Mouse (Mus musculus) kidney, adult 9 months (tissue): ENCODE results near the gene Cfap65.

Experiments used
- DNase-seq: peaks from one replicate; pipeline ENCODE4 v3.0.0; 2022

Gene Cfap65

GRCm38 (mm10) chr1:74880785-74881360, 54.5 kb downstream of the Cfap65 start:
- DNase-seq: peak; percentile 69

DNA sequence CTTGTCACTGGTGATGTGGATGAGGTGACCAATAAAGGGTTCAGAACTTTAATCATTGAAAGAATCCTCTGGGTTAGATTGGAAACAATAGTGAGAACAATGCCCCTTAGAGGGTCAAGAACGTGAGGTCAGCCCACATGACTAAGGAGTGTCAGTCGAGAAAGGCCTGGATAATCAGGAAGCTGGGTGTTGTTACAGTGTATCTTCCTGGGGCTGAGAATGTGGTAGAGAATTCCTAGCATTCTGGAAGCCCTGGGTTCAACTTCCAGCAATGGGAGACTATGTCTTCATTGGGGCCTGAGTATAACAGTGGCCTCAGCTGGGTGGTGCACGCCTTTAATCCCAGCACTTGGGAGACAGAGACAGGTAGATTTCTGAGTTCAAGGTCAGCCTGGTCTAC, 58.2 kb downstream of the Cfap65 start:
- no peak for DNase-seq

- DNase-seq: no peak
Observed at GRCm38 (mm10) chr1:74872218-74872617, 63.2 kb downstream of the Cfap65 start.

GRCm38 (mm10) chr1:74861783-74862182, 73.6 kb downstream of the Cfap65 start:
- DNase-seq: no peak

- no peak for DNase-seq
Observed at GRCm38 (mm10) chr1:74859223-74859984, 76.0 kb downstream of the Cfap65 start.

GRCm38 (mm10) chr1:74858805-74859204, 76.6 kb downstream of the Cfap65 start:
- DNase-seq: no peak

DNA sequence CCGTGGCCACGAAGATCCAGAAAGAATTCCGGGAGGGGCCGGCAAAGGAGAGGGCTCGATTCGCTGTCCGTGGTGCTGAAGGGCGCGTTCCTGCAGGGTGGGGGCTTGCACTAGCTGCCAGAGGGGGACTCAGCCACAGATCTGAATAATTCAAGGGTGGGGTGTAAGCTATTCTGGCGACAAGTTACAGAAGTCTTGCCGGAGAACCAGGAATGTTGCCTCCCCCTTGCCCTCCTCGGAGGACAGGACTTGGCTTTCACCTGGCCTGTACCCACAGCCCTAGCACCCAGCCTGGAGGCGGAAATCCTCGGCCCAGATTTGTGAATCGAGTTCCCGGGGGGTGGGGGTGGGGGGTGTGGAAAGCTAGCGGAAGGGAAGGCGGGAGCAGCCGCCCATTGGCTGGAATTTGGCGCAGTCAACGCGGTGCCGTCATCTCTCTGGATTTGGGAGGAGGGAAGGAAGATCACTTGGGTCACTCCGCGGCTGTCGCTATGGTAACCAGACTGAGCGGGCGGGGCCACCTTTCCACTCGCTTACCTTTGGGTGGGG, 77.2 kb downstream of the Cfap65 start:
- DNase-seq: peak; percentile 38

- DNase-seq: no peak
Observed at GRCm38 (mm10) chr1:74857677-74858076, 77.7 kb downstream of the Cfap65 start.

GRCm38 (mm10) chr1:74857201-74857600, 78.2 kb downstream of the Cfap65 start:
- DNase-seq: no peak

- no peak for DNase-seq
Observed at GRCm38 (mm10) chr1:74856791-74857190, 78.6 kb downstream of the Cfap65 start.

DNA sequence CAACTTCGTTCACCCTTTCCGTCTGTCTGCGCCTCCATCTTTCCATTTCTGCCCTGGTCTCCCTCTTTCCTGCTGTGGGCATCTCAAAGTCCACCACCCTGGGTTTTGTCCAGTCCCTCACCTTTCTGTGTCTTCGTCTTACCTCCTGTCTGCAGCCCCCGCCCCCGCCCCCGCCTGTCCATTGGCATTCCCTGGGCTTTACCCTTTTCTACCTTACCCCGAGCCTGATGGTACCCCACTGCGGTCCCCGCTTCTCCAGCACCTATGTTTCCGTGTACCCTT, 79.0 kb downstream of the Cfap65 start:
- DNase-seq: no peak

DNA sequence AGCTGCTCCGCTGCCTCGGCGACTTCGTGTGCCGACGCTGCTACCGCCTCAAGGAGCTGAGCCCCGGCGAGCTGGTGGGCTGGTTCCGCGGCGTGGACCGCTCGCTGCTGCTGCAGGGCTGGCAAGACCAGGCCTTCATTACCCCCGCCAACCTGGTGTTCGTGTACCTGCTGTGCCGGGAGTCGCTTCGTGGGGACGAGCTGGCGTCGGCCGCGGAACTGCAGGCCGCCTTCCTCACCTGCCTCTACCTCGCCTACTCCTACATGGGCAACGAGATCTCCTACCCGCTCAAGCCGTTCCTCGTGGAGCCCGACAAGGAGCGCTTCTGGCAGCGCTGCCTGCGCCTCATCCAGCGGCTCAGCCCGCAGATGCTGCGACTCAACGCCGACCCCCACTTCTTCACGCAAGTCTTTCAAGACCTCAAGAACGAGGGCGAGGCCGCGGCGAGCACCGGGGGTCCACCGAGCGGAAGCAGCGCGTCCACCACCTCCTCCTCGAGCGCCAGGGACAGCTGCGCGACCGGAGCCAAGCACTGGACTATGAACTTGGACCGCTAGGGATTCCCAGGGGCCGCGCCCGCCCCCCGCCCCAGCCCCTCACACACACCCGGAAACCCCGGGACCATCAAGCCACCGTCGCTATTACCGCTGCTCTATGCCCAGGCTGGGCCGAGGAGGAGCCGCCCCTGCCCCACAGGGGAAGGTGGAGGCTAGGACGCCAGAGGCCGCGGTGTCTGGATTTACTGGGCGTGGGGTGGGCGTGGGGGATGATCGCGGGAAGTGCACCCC, 79.6 kb downstream of the Cfap65 start:
- DNase-seq: no peak

DNA sequence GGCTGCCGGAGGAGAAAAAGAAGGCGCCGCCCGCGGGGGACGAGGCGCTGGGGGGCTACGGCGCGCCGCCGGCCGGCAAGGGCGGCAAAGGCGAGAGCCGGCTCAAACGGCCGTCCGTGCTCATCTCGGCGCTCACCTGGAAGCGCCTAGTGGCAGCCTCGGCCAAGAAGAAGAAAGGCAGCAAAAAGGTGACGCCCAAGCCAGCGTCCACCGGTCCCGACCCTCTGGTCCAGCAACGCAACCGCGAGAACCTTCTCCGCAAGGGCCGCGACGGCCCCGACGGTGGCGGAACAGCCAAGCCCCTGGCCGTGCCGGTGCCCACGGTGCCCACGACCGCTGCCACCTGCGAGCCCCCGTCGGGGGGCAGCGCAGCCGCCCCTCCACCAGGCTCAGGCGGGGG, 80.2 kb downstream of the Cfap65 start:
- DNase-seq: no peak

DNA sequence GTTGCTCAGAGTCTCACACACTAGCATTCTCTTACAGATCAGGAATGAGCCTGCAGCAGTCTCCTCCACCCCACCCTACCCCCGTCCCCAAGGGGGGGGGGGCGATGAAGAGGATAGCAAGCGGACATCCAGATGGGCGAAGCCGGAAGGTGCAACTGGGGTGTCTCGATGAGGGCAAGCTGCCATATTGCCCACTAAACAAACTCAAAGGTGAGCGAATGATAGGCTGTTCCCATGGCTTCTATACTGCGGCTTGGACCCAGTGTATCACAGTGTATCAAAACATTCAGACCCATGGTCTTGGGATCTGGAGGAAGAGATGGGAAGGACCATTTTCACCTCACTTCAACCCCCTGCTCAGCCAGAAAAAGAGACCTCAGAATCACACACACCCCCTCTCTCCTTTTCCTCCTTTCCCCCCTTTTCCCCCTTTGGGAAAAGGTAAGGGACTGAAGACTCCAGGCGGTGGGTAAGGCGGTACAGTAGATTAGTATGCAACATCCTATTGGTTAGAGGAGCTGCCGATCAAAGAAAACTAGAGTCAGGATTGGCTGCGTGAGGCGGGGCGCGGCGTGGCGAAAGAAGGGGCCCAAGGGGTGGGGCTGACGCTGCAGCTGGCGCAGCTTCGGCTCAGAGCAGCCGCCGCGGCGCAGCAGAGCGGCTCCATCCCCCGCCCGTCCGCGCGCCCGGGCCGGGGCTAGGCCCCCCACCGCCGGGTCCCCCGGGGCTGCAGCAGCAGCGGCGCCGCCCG, 80.9 kb downstream of the Cfap65 start, which contains the start of gene Cdk5r2:
TSS of gene Cdk5r2 (plus strand) at position 629 of the 751 bp plus-strand sequence.
- peak; percentile 90 for DNase-seq
